Mouse (Mus musculus): Measurements from ENCODE around the gene Tceal5. TPM values are rescaled to one million over a fixed set of nuclear protein-coding genes. Genes with fewer than 3 reads are reported as not detected.
"Not testable (repeated sequence)": the region's sequence is repeated elsewhere in the genome, so short reads cannot be mapped to it uniquely, and the experiment has no call there.

Tceal5 gene
- total RNA-seq (2021) = 10 to 100 TPM; 27.5 to 46.6 TPM
- long read RNA-seq, experiment 1, transcript Tceal5-201 (3 exons, 1,044 nt) = major isoform, 20 of 50 reads
- long read RNA-seq, experiment 1, partial matches to known transcripts = 3 of 50 reads
- long read RNA-seq, experiment 1, other reads (novel, unspliced or antisense) = 24 of 50 reads
- long read RNA-seq, experiment 2, transcript Tceal5-201 (3 exons, 1,044 nt) = major isoform, 8 of 22 reads
- long read RNA-seq, experiment 2, partial matches to known transcripts = 0 of 22 reads
- long read RNA-seq, experiment 2, other reads (novel, unspliced or antisense) = 12 of 22 reads

DNA sequence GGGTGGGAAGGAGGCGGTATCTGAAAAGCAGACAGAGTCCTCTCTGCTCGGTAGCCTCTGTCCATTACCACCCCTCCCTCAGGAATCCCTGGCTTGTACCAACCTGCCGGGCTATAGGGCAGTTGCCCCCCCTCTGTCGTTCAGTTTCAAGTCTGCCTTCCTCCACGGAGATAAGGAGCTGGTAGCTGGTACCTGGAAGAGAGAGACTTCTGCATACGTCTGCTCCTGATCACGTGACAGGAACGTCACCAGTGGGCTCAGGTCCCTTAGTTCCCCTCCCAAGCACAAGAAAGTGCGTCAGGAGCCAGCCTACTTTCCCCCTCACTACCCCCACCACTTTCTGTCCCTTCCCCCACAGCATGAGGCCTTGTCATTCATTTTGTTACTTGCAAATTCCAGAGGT lies at the start of gene Tceal5:
Gene Tceal5 (minus strand): TSS at position 213 of the 403 bp plus-strand sequence.
- DNase-seq = peak; percentile 8

GRCm38 (mm10) chrX:136252023-136252729 lies 48.5 kb upstream of the Tceal5 start:
- DNase-seq = no peak

GRCm38 (mm10) chrX:136249671-136250070 lies 46.0 kb upstream of the Tceal5 start:
- DNase-seq = no peak

- no peak for DNase-seq
These were observed 45.1 kb upstream of the Tceal5 start for GRCm38 (mm10) chrX:136248811-136249210.

- peak; percentile 6 for DNase-seq
These were observed 41.9 kb upstream of the Tceal5 start for GRCm38 (mm10) chrX:136245521-136246071.

GRCm38 (mm10) chrX:136244574-136245229 lies 41.0 kb upstream of the Tceal5 start, which contains the start of gene Tceal9:
Gene Tceal9, plus strand, starts transcription at chrX:136245079.
- DNase-seq = peak; percentile 51

DNA sequence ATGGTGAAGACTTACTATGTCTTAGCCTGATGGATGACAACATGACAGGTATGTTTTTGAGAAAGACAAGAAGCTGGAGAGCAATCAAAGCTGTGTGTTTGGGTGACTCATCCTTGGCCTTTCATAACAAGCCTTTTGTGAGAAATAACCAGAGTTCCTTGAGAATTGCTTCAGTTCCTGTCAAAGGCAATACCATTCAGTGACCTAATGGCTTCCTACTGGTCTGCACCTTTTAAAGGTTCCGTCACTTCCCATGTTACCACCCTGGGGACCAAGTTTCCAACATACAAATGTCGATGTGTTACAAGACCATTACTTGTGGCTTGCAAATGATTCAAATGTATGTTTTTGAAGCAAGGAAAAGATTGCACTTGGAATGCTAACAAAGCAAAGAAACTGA lies 39.5 kb upstream of the Tceal5 start:
- no peak for DNase-seq

GRCm38 (mm10) chrX:136238118-136238517 lies 34.4 kb upstream of the Tceal5 start:
- DNase-seq = no peak

- no peak for DNase-seq
These were observed 24.1 kb upstream of the Tceal5 start for GRCm38 (mm10) chrX:136227768-136228167.

DNA sequence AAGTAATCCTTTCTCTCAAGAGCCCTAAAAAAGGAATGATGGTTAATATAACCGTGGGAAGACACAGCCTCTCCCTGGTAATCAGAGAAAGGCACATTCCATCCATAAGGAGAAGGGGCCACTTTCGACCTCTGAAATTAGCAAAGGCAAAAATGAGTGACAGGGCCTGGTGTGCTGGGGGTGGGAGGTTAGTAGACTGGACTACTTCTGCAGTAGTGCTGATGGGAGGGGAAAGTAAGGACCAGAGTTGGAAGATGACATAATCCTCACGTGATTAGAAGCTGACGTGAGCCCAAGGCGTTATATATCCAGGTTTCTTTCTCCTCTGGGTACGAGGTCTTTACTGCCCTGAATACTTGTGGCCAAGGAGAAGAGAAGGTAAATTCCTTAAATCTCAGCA lies 20.0 kb upstream of the Tceal5 start:
- DNase-seq = no peak

GRCm38 (mm10) chrX:136216303-136216702 lies 12.6 kb upstream of the Tceal5 start:
- no peak for DNase-seq

- DNase-seq = not testable (repeated sequence)
These were observed 11.3 kb upstream of the Tceal5 start, which contains the start of the genes Tceal7 and Bex1 for GRCm38 (mm10) chrX:136214729-136215677. Gene Tceal7, plus strand, starts transcription at chrX:136214779. Gene Bex1, minus strand, starts transcription at chrX:136215513.

GRCm38 (mm10) chrX:136213396-136213795 lies 9.7 kb upstream of the Tceal5 start:
- DNase-seq = no peak

DNA sequence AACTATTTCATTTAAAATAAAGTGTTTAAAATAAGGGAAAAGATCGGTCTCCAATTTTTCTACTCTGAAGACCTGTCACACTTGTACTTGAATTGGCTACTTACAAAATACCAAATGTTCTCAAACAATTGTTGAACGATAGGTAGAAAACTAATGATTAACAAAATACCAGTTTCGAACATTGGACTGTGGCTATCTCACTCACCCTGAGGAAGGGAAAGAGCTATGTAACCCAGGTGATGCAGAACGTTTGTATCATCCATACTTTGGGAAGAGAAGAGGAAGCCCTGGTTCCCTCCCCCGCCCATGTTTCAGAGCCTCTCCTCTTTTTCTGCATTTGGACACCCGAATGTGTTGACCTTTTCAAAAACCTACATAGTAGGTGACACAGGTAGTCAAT lies 730 bp upstream of the Tceal5 start:
- no peak for DNase-seq

DNA sequence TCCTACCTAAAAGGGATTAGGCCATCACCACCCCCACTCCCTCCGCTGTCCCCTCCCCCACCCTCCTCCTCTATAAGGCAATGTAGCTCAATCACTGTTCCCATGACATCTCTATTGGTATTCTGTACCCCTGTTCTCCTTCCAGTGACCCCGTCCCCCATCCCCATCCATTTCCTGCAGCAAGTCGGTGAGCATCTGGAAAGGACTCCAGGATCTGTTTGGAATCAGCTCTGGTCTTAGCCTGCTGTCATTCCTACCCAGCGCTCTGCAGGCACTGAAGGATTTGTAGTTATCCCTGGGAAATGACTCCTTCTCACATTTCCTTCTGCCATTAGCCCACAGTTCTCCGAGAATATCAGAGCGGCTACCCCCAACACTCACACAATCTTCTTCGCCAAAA lies 419 bp downstream of the Tceal5 start:
- no peak for DNase-seq

GRCm38 (mm10) chrX:136196873-136197272 lies 6.8 kb downstream of the Tceal5 start:
- DNase-seq = no peak

- no peak for DNase-seq
These were observed 8.3 kb downstream of the Tceal5 start for GRCm38 (mm10) chrX:136195193-136195944.

DNA sequence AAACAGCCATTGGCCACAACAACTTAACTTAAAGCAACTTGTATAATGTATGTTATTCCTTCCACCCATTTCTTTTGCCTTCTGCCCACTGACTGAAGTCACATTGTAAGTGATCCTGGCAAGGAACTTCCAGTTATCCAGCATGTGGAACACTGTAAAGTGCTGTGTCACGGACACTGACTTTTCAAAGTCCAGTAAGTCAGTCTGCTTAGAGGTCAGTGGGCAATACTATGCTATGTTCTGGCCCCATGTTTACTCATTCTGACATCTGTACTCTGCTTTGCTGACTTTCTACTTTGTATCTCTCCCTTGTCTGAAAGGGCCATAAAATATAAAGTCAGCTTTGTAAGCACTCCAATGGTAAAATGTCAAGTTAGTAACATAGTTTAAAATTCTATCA lies 20.6 kb downstream of the Tceal5 start:
- DNase-seq = no peak

DNA sequence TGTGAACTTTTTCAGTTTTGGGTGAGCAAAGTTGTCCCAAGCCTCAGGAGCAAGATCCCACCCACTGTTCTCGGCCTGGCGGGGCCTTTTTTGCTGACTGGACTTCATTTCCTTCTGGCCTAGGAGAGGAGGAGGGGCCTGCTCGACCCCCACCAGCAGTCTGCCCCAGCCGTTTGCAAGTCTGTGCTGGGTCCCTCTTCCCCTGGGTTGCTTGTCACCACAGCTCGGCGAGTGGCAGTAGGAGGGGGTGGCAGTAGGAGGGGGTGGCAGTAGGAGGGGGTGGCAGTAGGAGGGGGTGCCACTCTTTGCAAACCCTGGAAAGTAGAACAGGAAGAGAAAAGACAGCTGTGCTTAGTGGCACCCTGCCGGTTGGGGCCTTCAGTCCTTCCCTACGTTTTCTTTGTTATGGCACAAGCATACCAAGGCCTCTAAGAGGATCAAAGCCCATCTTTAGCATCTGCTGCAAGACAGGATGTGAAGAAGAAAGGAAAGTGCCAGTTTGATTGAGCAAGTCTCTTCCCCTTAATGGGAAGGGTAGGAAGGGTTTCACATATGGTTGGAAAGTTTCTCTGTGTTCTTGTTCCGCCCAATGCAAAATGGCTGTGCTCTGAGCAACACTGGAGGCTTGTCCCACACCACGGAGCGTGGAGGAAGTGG lies 22.7 kb downstream of the Tceal5 start:
- DNase-seq = no peak

DNA sequence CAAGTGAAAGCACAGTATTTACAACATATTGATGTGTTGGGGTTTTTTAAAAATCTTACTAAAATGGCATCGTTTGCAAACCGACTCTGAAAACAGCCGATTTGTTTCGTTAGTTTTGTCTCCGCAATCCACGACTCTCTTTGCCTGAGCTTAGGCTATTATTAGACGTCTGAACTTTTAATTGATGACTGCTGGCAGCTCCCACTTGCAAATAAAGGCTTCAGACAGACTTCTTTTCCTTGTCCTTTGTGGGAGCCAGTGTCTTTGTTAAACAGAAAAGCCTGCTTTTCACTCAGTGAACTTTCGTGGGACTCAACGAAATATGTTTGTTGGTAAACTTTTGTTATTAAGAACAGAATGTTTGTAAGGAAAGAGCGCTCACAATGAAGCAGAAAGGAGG lies 30.9 kb downstream of the Tceal5 start:
- DNase-seq = no peak

Measured in gastrocnemius, postnatal 25 days (tissue).